Mouse (Mus musculus) liver, embryonic 11.5 days (tissue): Measurements from ENCODE around the gene Sergef. TPM values are rescaled to one million over a fixed set of nuclear protein-coding genes. Genes with fewer than 3 reads are reported as not detected.

Experiments
- ATAC-seq: fragments of 200-750 bp; cut with Nextera tagmentation; replicated peaks from 2 replicates; pipeline ENCODE4 v1.8.0; 2017; ENCODE audit warnings: moderate number of reproducible peaks, mild to moderate bottlenecking, moderate TSS enrichment, moderate library complexity; ENCODE audit not compliant: low FRiP score
- DNase-seq: peaks from one replicate; pipeline ENCODE4 v3.0.0-alpha.2; 2017; ENCODE audit warnings: low spot score
- H3K27ac ChIP-seq: fragments of 300-500 bp; sonication (generic); 2 replicates; pipeline ENCODE4 v1.5.1; 2014; ENCODE audit warnings: mild to moderate bottlenecking, low read depth, low read length, control low read depth
- H3K27me3 ChIP-seq: fragments of 300-500 bp; sonication (generic); replicated peaks from 2 replicates; pipeline ENCODE4 v1.6.1; 2014; ENCODE audit warnings: low read length, mixed read lengths; ENCODE audit not compliant: control insufficient read depth, insufficient read depth
- H3K36me3 ChIP-seq: fragments of 300-500 bp; sonication (generic); 2 replicates; pipeline ENCODE4 v1.6.1; 2014; ENCODE audit warnings: mild to moderate bottlenecking, low read length, moderate library complexity, mixed read lengths; ENCODE audit not compliant: control insufficient read depth, insufficient read depth
- H3K4me1 ChIP-seq: fragments of 300-500 bp; sonication (generic); replicated peaks from 2 replicates; pipeline ENCODE4 v1.6.1; 2014; ENCODE audit warnings: low read length, mixed read lengths; ENCODE audit not compliant: control insufficient read depth, insufficient read depth
- H3K4me2 ChIP-seq: fragments of 300-500 bp; sonication (generic); 2 replicates; pipeline ENCODE4 v1.6.1; 2014; ENCODE audit warnings: mild to moderate bottlenecking, control low read depth, moderate library complexity
- H3K4me3 ChIP-seq: fragments of 300-500 bp; sonication (generic); 2 replicates; pipeline ENCODE4 v1.5.1; 2014; ENCODE audit warnings: low read depth, low read length, control low read depth
- H3K9ac ChIP-seq: fragments of 300-500 bp; sonication (generic); 2 replicates; pipeline ENCODE4 v1.6.1; 2014; ENCODE audit warnings: low read depth, low read length, control low read depth
- H3K9me3 ChIP-seq: fragments of 300-500 bp; sonication (generic); 2 replicates; pipeline ENCODE4 v1.6.1; 2016; ENCODE audit warnings: low read length, inconsistent platforms, mixed read lengths; ENCODE audit not compliant: control insufficient read depth
- WGBS: fragments of 180-500 bp; shearing (Covaris S2); extraction: QIAGEN DNeasy Blood & Tissue Kit; methylation state at CpG from one replicate; pipeline ENCODE4 v1.1.7; 2014; 5-methylcytosine and 5-hydroxymethylcytosine counted together
- polyA plus RNA-seq: library from polyadenylated mRNA; unstranded; fragments of >200 nt; fragmentation: Nextera tagmentation; extraction: Ambion mirVana; gene quantifications from 2 replicates; pipeline ENCODE4 v1.2.1, GENCODE M21; 2014

The Sergef gene
- polyA plus RNA-seq, 1 experiment from 2014 or later, result 13.2 TPM

DNA sequence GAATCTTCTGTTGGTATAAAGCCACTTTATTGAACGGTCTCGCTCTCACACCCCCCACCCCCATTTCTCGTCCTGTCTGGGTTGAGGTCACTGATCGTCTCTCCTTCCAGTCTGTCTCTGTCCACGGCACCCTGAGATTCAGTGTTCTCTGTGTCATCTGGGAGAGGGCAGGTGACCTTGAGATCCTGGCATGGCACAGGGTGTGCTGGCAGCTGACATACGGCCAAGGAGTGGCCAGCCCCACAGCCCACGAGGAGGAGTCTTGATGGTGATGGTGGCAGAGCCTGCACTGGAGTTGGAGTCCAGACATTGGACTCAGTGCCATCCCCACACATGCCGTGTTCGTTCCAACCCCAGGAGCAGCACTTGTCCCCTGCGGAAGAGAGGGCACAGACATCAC lies 196.4 kb downstream of the Sergef start:
- DNase-seq (no peak), ATAC-seq (no peak)
- H3K9me3 ChIP-seq, result no peaks in the 10 kb centered on the region
- no peak overlapping the region for H3K9ac ChIP-seq
- no peaks in the 10 kb centered on the region for H3K27me3 ChIP-seq
- no peak overlapping the region for H3K4me3 ChIP-seq
- H3K27ac ChIP-seq, result no peak overlapping the region
- H3K4me2 ChIP-seq, result no peak overlapping the region
- H3K36me3 ChIP-seq, result no peaks in the 10 kb centered on the region
- WGBS, result 79% methylated on average over 10 of the region's 10 CpGs
- H3K4me1 ChIP-seq, result no peaks in the 10 kb centered on the region; the same call in 1 of the 2 replicates

DNA sequence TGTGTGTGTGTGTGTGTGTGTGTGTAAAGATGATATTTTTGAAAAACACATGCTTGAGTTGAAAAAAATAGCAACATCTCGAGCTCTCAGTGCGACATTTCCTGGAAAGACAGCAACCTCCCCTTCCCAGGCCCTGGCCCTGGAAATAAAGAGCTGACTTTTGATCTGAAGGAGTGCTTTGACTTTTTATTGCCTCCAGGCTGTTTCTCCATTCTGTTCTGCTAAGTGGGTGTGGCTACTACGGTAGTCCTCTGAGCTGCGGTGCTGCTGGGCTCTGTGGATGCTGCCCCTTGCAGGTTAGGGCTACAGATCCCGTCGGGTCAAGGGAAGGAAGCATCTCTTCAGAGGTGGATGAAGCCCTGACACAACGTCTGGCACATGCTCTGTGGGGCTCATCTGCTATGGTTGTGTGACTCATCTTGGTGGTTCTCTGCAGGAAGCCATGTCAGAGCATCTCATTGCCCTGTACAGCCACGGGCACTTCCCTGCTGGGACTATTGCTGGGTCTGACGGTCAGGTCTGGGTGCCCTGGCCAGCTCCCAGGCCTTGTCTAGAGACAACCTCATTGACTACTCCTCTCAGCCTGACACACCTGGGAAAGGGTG lies 201.0 kb downstream of the Sergef start:
- no peak overlapping the region for H3K9ac ChIP-seq
- ATAC-seq (no peak), DNase-seq (no peak)
- no peak overlapping the region for H3K4me3 ChIP-seq
- H3K4me1 ChIP-seq, result no peaks in the 10 kb centered on the region
- H3K27ac ChIP-seq, result no peak overlapping the region
- no peaks in the 10 kb centered on the region for H3K27me3 ChIP-seq
- no peaks in the 10 kb centered on the region for H3K36me3 ChIP-seq
- WGBS, result 52% methylated on average over 9 of the region's 9 CpGs
- no peaks in the 10 kb centered on the region for H3K9me3 ChIP-seq
- H3K4me2 ChIP-seq, result no peak overlapping the region

DNA sequence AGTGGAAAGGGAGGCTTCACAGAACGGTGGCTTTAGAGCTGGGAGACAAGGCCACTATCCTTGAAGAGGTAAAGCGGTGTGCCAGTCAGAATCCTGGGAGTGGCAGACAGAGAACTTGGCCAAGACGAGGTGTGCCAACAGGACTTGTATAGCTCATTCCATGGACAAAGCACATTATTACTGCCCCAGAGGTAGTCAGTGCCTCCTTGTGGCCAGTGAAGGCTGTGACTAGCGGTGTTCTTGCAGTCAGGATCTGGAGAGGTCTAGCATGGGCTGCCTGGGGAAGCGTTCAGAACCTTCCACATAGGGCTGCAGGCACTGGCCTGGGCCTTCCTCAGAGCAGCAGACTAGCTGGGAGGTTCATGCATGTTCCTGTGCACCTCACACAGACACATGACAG lies 203.8 kb downstream of the Sergef start:
- Histone ChIP-seq H3K4me3 (no peak overlapping the region), H3K9ac (no peak overlapping the region), H3K9me3 (no peaks in the 10 kb centered on the region), H3K27me3 (no peaks in the 10 kb centered on the region), H3K4me1 (no peaks in the 10 kb centered on the region), H3K27ac (no peak overlapping the region), H3K4me2 (no peak overlapping the region), H3K36me3 (no peaks in the 10 kb centered on the region)
- WGBS, result 79% methylated on average over 5 of the region's 5 CpGs
- ATAC-seq (no peak), DNase-seq (no peak)

DNA sequence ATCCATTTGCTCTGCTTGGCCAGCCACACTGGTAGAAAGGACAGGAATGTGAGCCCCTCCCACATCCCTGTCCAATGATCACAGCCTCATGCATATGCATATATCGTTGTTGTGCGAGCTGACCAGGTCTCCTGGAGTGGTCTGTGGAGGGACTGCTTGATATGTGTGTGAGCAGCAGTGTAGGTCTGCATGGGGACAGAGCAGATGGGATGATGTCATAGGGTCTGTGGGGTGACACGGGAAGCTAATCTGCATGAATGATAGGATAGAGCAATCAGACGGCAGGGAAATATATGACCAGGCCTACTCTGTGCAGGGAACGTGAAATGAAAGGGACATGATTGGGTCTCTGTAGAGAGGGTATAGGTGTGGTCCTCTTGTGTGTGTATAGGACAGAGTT lies 205.7 kb downstream of the Sergef start:
- Histone ChIP-seq H3K9me3 (no peaks in the 10 kb centered on the region), H3K27ac (no peak overlapping the region), H3K4me1 (no peaks in the 10 kb centered on the region), H3K27me3 (no peaks in the 10 kb centered on the region), H3K4me2 (no peak overlapping the region), H3K9ac (no peak overlapping the region), H3K4me3 (no peak overlapping the region), H3K36me3 (no peaks in the 10 kb centered on the region)
- ATAC-seq (no peak), DNase-seq (no peak)
- 75% methylated on average over 5 of the region's 5 CpGs for WGBS

DNA sequence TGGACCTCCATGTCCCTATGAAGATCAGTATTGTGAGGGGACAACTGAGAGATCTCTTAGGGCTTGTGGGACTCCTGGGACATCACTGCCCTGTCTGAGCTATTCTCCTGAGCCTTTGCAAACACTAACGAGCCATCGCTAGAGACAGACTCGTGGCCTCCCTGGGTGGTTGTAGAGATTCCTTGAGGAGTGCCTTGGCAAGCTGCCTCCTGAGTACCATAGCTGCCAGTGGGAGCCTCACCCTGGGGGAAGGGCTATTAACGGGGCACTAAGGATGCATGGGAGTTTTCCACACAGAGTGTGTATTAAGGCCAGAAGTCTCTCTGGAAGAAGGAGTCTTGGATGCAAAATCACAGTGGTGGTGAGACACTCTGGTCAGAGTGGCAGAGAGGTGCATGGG lies 214.6 kb downstream of the Sergef start:
- H3K9ac ChIP-seq, result no peak overlapping the region
- no peaks in the 10 kb centered on the region for H3K36me3 ChIP-seq
- WGBS, result 68% methylated on average over 4 of the region's 4 CpGs
- H3K4me1 ChIP-seq, result no peaks in the 10 kb centered on the region
- ATAC-seq (no peak), DNase-seq (no peak)
- H3K27ac ChIP-seq, result no peak overlapping the region
- H3K27me3 ChIP-seq, result no peaks in the 10 kb centered on the region
- no peak overlapping the region for H3K4me2 ChIP-seq
- no peak overlapping the region for H3K4me3 ChIP-seq
- no peaks in the 10 kb centered on the region for H3K9me3 ChIP-seq

DNA sequence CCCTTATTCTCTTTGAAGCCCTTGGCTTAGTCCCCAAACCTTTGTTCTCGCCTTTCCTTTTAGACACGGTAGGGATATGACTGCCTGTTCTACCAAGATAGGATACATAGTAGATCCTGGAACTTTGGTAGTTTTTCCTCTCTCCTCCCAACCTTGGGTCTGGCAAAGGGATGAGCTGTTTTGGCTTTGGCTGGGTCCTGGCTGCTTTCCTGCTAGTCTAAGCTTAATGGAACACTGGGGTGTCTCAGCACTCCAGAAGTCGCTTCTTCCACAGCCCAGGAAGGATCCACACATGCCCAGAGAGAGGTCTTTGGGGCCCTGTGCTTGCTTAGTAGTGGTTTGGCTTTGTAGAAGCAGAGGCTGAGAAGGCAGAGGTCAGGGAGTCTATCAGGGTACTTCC lies 215.7 kb downstream of the Sergef start:
- no peak for DNase-seq
- Histone ChIP-seq H3K4me1 (no peaks in the 10 kb centered on the region), H3K27ac (no peak overlapping the region), H3K27me3 (no peaks in the 10 kb centered on the region), H3K9ac (no peak overlapping the region), H3K4me2 (no peak overlapping the region), H3K4me3 (no peak overlapping the region), H3K9me3 (no peaks in the 10 kb centered on the region), H3K36me3 (no peaks in the 10 kb centered on the region)
- ATAC-seq, result no peak
- 55% methylated on average over 3 of the region's 3 CpGs for whole genome bisulfite sequencing

DNA sequence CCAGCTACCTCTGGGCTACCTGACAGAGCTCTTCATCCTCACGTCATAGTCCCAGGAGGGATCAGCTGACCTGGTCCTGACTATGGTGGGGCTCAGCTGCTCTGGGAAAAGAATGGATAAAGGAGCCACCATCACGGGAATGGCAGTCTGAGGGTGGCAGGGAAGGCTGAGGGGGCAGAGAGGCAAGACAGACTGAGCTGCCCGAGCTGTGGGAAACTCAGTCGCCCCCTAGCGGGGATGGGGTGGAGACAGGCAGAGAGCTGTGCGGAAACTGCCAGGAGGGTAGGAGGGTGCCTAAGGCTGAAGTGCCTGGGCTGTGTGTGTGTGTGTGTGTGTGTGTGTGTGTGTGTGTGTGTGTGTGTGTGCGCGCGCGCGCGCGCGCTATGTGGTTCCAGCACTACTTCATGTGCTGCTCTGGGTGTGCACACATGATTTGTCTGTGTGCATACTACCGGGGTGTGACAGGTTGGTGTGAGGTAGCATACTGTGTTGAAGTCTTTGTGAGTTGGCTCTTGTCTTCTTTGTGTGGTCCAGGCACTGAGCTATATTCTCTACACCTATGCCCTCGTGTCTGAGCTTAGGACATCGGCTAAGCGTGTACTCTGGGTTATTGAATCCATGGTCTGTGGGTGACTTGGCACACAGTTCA lies 216.7 kb downstream of the Sergef start:
- Histone ChIP-seq H3K9ac (no peak overlapping the region), H3K27me3 (no peaks in the 10 kb centered on the region), H3K9me3 (no peaks in the 10 kb centered on the region), H3K4me1 (no peaks in the 10 kb centered on the region), H3K4me3 (no peak overlapping the region), H3K27ac (no peak overlapping the region), H3K4me2 (no peak overlapping the region), H3K36me3 (no peaks in the 10 kb centered on the region)
- 50% methylated on average over 18 of the region's 18 CpGs for WGBS
- ATAC-seq, result no peak
- peak; percentile 38 for DNase-seq

DNA sequence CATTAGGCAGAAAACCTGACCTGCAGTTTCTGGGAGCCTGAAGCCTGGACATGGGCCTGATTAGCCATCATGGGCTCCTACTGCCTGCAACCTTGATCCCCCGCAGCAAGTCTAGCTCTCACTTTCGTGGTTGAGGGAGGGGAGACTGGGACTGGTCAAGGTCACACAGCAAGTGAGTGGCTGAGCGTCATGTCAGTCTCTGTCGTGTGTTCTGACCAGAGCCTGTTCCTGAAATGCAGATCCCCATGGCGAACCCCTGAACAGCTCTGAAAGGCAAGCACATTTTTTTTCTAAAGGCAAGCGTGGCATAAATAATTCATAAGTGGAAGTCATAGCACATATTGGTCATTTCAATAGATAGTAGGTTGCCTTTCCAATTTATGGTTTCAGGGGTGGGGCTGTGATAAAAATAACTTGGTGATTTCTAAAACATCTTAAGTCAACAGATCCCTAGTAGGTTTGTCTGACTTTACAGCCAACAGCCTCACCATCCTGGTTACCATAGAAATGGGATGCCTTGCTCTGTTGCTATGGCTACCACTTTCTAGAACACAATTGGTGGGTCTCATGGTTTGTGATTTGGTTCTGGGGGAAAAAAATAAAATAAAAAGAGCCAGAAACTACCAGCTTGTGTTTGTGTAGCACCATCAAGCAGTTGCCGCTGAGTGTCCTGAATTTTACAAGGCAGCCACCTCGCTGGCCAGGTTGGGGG lies 217.4 kb downstream of the Sergef start:
- no peak overlapping the region for H3K4me3 ChIP-seq
- no peaks in the 10 kb centered on the region for H3K27me3 ChIP-seq
- ATAC-seq (no peak), DNase-seq (no peak)
- no peaks in the 10 kb centered on the region for H3K9me3 ChIP-seq
- H3K4me2 ChIP-seq, result no peak overlapping the region
- H3K27ac ChIP-seq, result no peak overlapping the region
- H3K4me1 ChIP-seq, result no peaks in the 10 kb centered on the region
- 71% methylated on average over 8 of the region's 8 CpGs for WGBS
- H3K36me3 ChIP-seq, result no peaks in the 10 kb centered on the region
- H3K9ac ChIP-seq, result no peak overlapping the region

DNA sequence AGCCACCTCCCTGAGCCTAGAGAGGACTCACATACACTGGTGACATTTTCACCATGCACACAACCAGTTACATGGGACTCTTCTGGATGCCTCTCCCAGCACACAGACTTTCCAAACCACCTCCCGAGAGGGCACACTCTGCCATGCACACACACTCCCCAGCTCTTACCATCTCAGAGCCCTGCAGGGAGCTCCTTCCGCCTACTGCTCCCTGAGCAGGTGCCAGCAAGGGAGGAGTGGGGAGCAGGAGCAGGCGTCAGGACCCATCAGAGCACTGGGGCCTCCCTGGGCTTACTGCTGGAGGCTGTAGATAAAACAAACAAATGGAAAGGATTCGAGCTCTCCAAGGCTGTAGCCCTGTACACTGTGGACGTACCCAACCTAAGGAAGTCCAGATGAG lies 218.1 kb downstream of the Sergef start:
- no peak overlapping the region for H3K4me2 ChIP-seq
- no peak overlapping the region for H3K27ac ChIP-seq
- ATAC-seq (no peak), DNase-seq (no peak)
- H3K4me1 ChIP-seq, result no peaks in the 10 kb centered on the region
- no peaks in the 10 kb centered on the region for H3K27me3 ChIP-seq
- H3K9me3 ChIP-seq, result no peaks in the 10 kb centered on the region
- no peak overlapping the region for H3K4me3 ChIP-seq
- H3K36me3 ChIP-seq, result no peaks in the 10 kb centered on the region
- H3K9ac ChIP-seq, result no peak overlapping the region
- WGBS, result 36% methylated on average over 5 of the region's 5 CpGs
